Comparison of ENCODE assay signal across 16 mouse cellular contexts in genomic region chr12:109039311-109039710, GRCm38 (mm10). TPM values are rescaled to one million over a fixed set of nuclear protein-coding genes. Genes with fewer than 3 reads are reported as not detected.
DNase-seq lines count a peak whose midpoint lies in the region; ATAC-seq lines count a peak whose summit lies in the region.
"Had no signal": no experiment of that assay in that cellular context is flagged by ENCODE, and none has a peak within 500 bp of the region (broad histone marks: within the 10 kb centered on the region; RNA-seq: fewer than 3 reads in every experiment).

No protein-coding gene starts in this region.

- no peaks in the 10 kb centered on the region for H3K9me3 ChIP-seq in lung, embryonic 16.5 days (ENCODE audit: control insufficient read depth, low read length)
- no peaks in the 10 kb centered on the region for H3K9me3 ChIP-seq in forebrain, embryonic 13.5 days (replicated peaks)
- no peaks in the 10 kb centered on the region for H3K9me3 ChIP-seq in kidney, embryonic 14.5 days (ENCODE audit: control insufficient read depth, low read length)
- H3K9me3 ChIP-seq: heart, embryonic 13.5 days; limb, embryonic 10.5 days; neural tube, embryonic 15.5 days had no signal

- WGBS in lung, embryonic 16.5 days = 52% methylated on average over 7 of the region's 7 CpGs
- 56% methylated on average over 7 of the region's 7 CpGs for WGBS in forebrain, embryonic 13.5 days
- 76% methylated on average over 7 of the region's 7 CpGs for WGBS in kidney, embryonic 14.5 days

- peak; percentile 22; the same call in 1 of the 2 replicates for ATAC-seq in lung, embryonic 16.5 days (ENCODE audit: low read depth)
- peak; percentile 43 for ATAC-seq in forebrain, embryonic 13.5 days
- ATAC-seq in kidney, embryonic 14.5 days (ENCODE audit: low FRiP score, low TSS enrichment) = no peak

- no peak for DNase-seq in lung, postnatal 36 days
- peak; percentile 52 for DNase-seq in brain, adult 2 months (ENCODE audit: low read depth, low spot score)
- DNase-seq in right cerebral cortex, postnatal 36 days (ENCODE audit: low spot score in 2 of 2) = peak; percentile 12 to 26
- no peak for DNase-seq in thymus, postnatal 4 days
- DNase-seq: cerebellum, postnatal 25 days; gastrocnemius, postnatal 36 days; kidney, adult 11 months; retina, postnatal 1 day; thymus, adult 2 months had no signal

- 0 out of 2 replicates have a peak, but pooled peaks cover 3% of the 10 kb centered on the region for H3K27me3 ChIP-seq in lung, embryonic 16.5 days (ENCODE audit: control insufficient read depth, insufficient read depth, low read depth, low read length)
- peaks cover 33% of the 10 kb centered on the region for H3K27me3 ChIP-seq in forebrain, embryonic 13.5 days
- H3K27me3 ChIP-seq in kidney, embryonic 14.5 days (ENCODE audit: control insufficient read depth, insufficient read depth, low read length) = peaks cover 14% of the 10 kb centered on the region

- H3K36me3 ChIP-seq in lung, embryonic 16.5 days (ENCODE audit: control insufficient read depth, insufficient read depth, low read length) = no peaks in the 10 kb centered on the region
- no peaks in the 10 kb centered on the region for H3K36me3 ChIP-seq in forebrain, embryonic 13.5 days (ENCODE audit: poor library complexity, severe bottlenecking)
- H3K36me3 ChIP-seq in kidney, embryonic 14.5 days (ENCODE audit: control insufficient read depth, insufficient read depth, low read length) = no peaks in the 10 kb centered on the region
- H3K36me3 ChIP-seq: heart, embryonic 13.5 days; limb, embryonic 10.5 days; neural tube, embryonic 15.5 days had no signal

- no peak overlapping the region for H3K4me3 ChIP-seq in lung, embryonic 16.5 days (ENCODE audit: low read length)
- H3K4me3 ChIP-seq in forebrain, embryonic 13.5 days = no peak overlapping the region
- no peak overlapping the region for H3K4me3 ChIP-seq in kidney, embryonic 14.5 days (ENCODE audit: low read length)
- H3K4me3 ChIP-seq: heart, embryonic 13.5 days; limb, embryonic 10.5 days; neural tube, embryonic 15.5 days had no signal

- H3K9ac ChIP-seq in lung, embryonic 16.5 days (ENCODE audit: low read length) = no peak overlapping the region
- no peak overlapping the region for H3K9ac ChIP-seq in forebrain, embryonic 13.5 days
- H3K9ac ChIP-seq in kidney, embryonic 14.5 days (ENCODE audit: low read depth, low read length) = no peak overlapping the region
- H3K9ac ChIP-seq: heart, embryonic 13.5 days; liver, embryonic 14.5 days; neural tube, embryonic 15.5 days had no signal

- H3K27ac ChIP-seq in lung, embryonic 16.5 days (ENCODE audit: low read length) = no peak overlapping the region
- no peak overlapping the region for H3K27ac ChIP-seq in forebrain, embryonic 13.5 days
- no peak overlapping the region for H3K27ac ChIP-seq in kidney, embryonic 14.5 days (ENCODE audit: low read depth, low read length)
- H3K27ac ChIP-seq: heart, embryonic 13.5 days; limb, embryonic 10.5 days; liver, embryonic 14.5 days; neural tube, embryonic 15.5 days had no signal

- no peaks in the 10 kb centered on the region for H3K4me1 ChIP-seq in lung, embryonic 16.5 days (replicated peaks; ENCODE audit: control insufficient read depth, insufficient read depth, low read length)
- peaks cover 27% of the 10 kb centered on the region for H3K4me1 ChIP-seq in forebrain, embryonic 13.5 days
- no peaks in the 10 kb centered on the region for H3K4me1 ChIP-seq in kidney, embryonic 14.5 days (ENCODE audit: control insufficient read depth, insufficient read depth, low read length)
- H3K4me1 ChIP-seq: heart, embryonic 13.5 days had no signal

- H3K4me2 ChIP-seq in lung, embryonic 16.5 days (ENCODE audit: low read depth, low read length) = no peak overlapping the region
- H3K4me2 ChIP-seq in forebrain, embryonic 13.5 days = no peak overlapping the region
- H3K4me2 ChIP-seq in kidney, embryonic 14.5 days (replicated peaks; ENCODE audit: low read depth, low read length) = no peak overlapping the region
- H3K4me2 ChIP-seq: heart, embryonic 13.5 days; neural tube, embryonic 15.5 days had no signal

RNA-seq across cellular contexts. Expression of gene Begain, which starts 28.7 kb away (rescaled TPM):
- 3.2 and 3.9 TPM in 2 replicates for polyA plus RNA-seq in lung, embryonic 16.5 days (2015; fragmentation: Nextera tagmentation; extraction: Ambion mirVana)
- polyA plus RNA-seq in forebrain, embryonic 13.5 days (2015; fragmentation: Nextera tagmentation; extraction: Ambion mirVana) = 8.3 and 9.0 TPM in 2 replicates
- 5.7 and 6.2 TPM in 2 replicates for polyA plus RNA-seq in kidney, embryonic 14.5 days (2014; fragmentation: Nextera tagmentation; extraction: Ambion mirVana)

Comparison
In these comparisons a context has a peak if more than half of its experiments do, and no peak if none do; other contexts are left out.
1. DNase-seq: peak in brain, adult 2 months (single experiment) and right cerebral cortex, postnatal 36 days (2 of 2); none in lung, postnatal 36 days (single experiment) and thymus, postnatal 4 days (single experiment).